Mouse (Mus musculus) forebrain, postnatal 0 days (tissue): Measurements from ENCODE around the gene Med29. TPM values are rescaled to one million over a fixed set of nuclear protein-coding genes. Genes with fewer than 3 reads are reported as not detected.

ENCODE experiments used
- ATAC-seq: fragments of 200-750 bp; cut with Nextera tagmentation; 2 replicates; pipeline ENCODE4 v1.8.0; 2017; ENCODE audit warnings: mild to moderate bottlenecking, moderate library complexity
- DNase-seq: peaks from one replicate; pipeline ENCODE4 v3.0.0-alpha.2; 2015
- H3K27ac ChIP-seq: fragments of 300-500 bp; sonication (generic); 2 replicates; pipeline ENCODE4 v1.5.1; 2014; ENCODE audit warnings: low read depth, mild to moderate bottlenecking, antibody characterized with exemption, low read length, moderate library complexity, mixed read lengths
- H3K27me3 ChIP-seq: fragments of 300-500 bp; sonication (generic); 2 replicates; pipeline ENCODE4 v1.6.1; 2014; ENCODE audit warnings: mild to moderate bottlenecking, low read length, mixed read lengths; ENCODE audit not compliant: insufficient read depth
- H3K36me3 ChIP-seq: fragments of 300-500 bp; sonication (generic); 2 replicates; pipeline ENCODE4 v1.6.1; 2014; ENCODE audit warnings: mild to moderate bottlenecking, moderate library complexity; ENCODE audit not compliant: insufficient read depth
- H3K4me1 ChIP-seq: fragments of 300-500 bp; sonication (generic); 2 replicates; pipeline ENCODE4 v1.6.1; 2014; ENCODE audit warnings: antibody characterized with exemption; ENCODE audit not compliant: insufficient read depth
- H3K4me2 ChIP-seq: fragments of 300-500 bp; sonication (generic); 2 replicates; pipeline ENCODE4 v1.6.1; 2014; ENCODE audit warnings: low read depth, mild to moderate bottlenecking, moderate library complexity
- H3K4me3 ChIP-seq: fragments of 300-500 bp; sonication (generic); 2 replicates; pipeline ENCODE4 v1.5.1; 2014; ENCODE audit warnings: low read depth, low read length, mixed read lengths
- H3K9ac ChIP-seq: fragments of 300-500 bp; sonication (generic); 2 replicates; pipeline ENCODE4 v1.6.1; 2014; ENCODE audit warnings: mild to moderate bottlenecking
- H3K9me3 ChIP-seq: fragments of 300-500 bp; sonication (generic); 2 replicates; pipeline ENCODE4 v1.6.1; 2016; ENCODE audit warnings: low read length
- CTCF ChIP-seq: sonication (generic); IDR thresholded peaks from 2 replicates; pipeline ENCODE4 v1.5.1; 2016; ENCODE audit warnings: antibody characterized with exemption, control low read depth, low read depth
- WGBS: fragments of 180-500 bp; shearing (Covaris S2); extraction: QIAGEN DNeasy Blood & Tissue Kit; methylation state at CpG from one replicate; pipeline ENCODE4 v1.1.7; 2014; 5-methylcytosine and 5-hydroxymethylcytosine counted together
- polyA plus RNA-seq: library from polyadenylated mRNA; unstranded; fragments of >200 nt; fragmentation: Nextera tagmentation; extraction: Ambion mirVana; gene quantifications from 2 replicates; pipeline ENCODE4 v1.2.1, GENCODE M21; 2015
- total RNA-seq: library from RNA; depleted of rRNA; stranded (reverse); fragments of >200 nt; gene quantifications from 2 replicates; pipeline ENCODE4 v1.2.3, GENCODE M21; 2014

The Med29 gene
- total and polyA plus RNA-seq, 2 experiments from 2014 or later: 35.1 to 39.2 TPM

- Histone ChIP-seq H3K4me2 (peak overlapping the region; percentile 45), H3K36me3 (peaks cover 5% of the 10 kb centered on the region), H3K4me3 (peak overlapping the region; percentile 17; the same call in 1 of the 2 replicates), H3K9me3 (no peaks in the 10 kb centered on the region), H3K4me1 (peaks cover 21% of the 10 kb centered on the region), H3K27me3 (peaks cover 4% of the 10 kb centered on the region; the same call in 1 of the 2 replicates), H3K9ac (peak overlapping the region; percentile 41), H3K27ac (peak overlapping the region; percentile 72)
- DNase-seq (peak; percentile 26), ATAC-seq (peak; percentile 12)
- TF ChIP-seq CTCF: no peak
- WGBS: 9% methylated on average over 30 of the region's 30 CpGs
Observed at GRCm38 (mm10) chr7:28381017-28381790, 11.3 kb downstream of the Med29 start.

GRCm38 (mm10) chr7:28380237-28381016 is 12.1 kb downstream of the Med29 start, which contains the start of gene Zfp36:
Gene Zfp36, minus strand, starts transcription at chr7:28380253.
- no peak for TF ChIP-seq CTCF
- Histone ChIP-seq H3K9me3 (no peaks in the 10 kb centered on the region), H3K9ac (peak within 1 kb of the TSS; percentile 70), H3K4me3 (peak within 1 kb of the TSS; percentile 59), H3K27me3 (peaks cover 4% of the 10 kb centered on the region; the same call in 1 of the 2 replicates), H3K36me3 (no peaks in the 10 kb centered on the region), H3K27ac (peak within 1 kb of the TSS; percentile 79), H3K4me2 (peak within 1 kb of the TSS; percentile 90), H3K4me1 (peaks cover 23% of the 10 kb centered on the region)
- no peak for ATAC-seq
- DNase-seq: no peak
- WGBS: 57% methylated on average over 17 of the region's 17 CpGs

GRCm38 (mm10) chr7:28378769-28379651 is 13.5 kb downstream of the Med29 start:
- ATAC-seq: peak; percentile 64
- no peaks in the 10 kb centered on the region for H3K36me3 ChIP-seq
- peaks cover 23% of the 10 kb centered on the region for H3K4me1 ChIP-seq
- peak; percentile 10; the same call in 1 of the 2 replicates for TF ChIP-seq CTCF
- peak overlapping the region; percentile 59 for H3K4me3 ChIP-seq
- 2% methylated on average over 52 of the region's 53 CpGs for WGBS
- peaks cover 4% of the 10 kb centered on the region; the same call in 1 of the 2 replicates for H3K27me3 ChIP-seq
- DNase-seq: peak; percentile 84
- peak overlapping the region; percentile 79 for H3K27ac ChIP-seq
- H3K9ac ChIP-seq: peak overlapping the region; percentile 70
- H3K9me3 ChIP-seq: no peaks in the 10 kb centered on the region
- peak overlapping the region; percentile 90 for H3K4me2 ChIP-seq

GRCm38 (mm10) chr7:28378066-28378690 is 14.3 kb downstream of the Med29 start:
- peaks cover 23% of the 10 kb centered on the region for H3K4me1 ChIP-seq
- H3K4me2 ChIP-seq: peak overlapping the region; percentile 90
- WGBS: 54% methylated on average over 32 of the region's 32 CpGs
- H3K9me3 ChIP-seq: no peaks in the 10 kb centered on the region
- no peak overlapping the region for H3K27ac ChIP-seq
- DNase-seq (no peak), ATAC-seq (no peak)
- H3K4me3 ChIP-seq: peak overlapping the region; percentile 59
- peak overlapping the region; percentile 70 for H3K9ac ChIP-seq
- H3K27me3 ChIP-seq: peaks cover 4% of the 10 kb centered on the region; the same call in 1 of the 2 replicates
- no peak for TF ChIP-seq CTCF
- H3K36me3 ChIP-seq: no peaks in the 10 kb centered on the region

GRCm38 (mm10) chr7:28377190-28378065 is 15.1 kb downstream of the Med29 start:
- no peak overlapping the region for H3K27ac ChIP-seq
- H3K4me1 ChIP-seq: peaks cover 23% of the 10 kb centered on the region
- peak overlapping the region; percentile 59; the same call in 1 of the 2 replicates for H3K4me3 ChIP-seq
- H3K9ac ChIP-seq: 0 out of 2 replicates have a peak overlapping the region, but pooled peaks have one; percentile 70
- H3K4me2 ChIP-seq: peak overlapping the region; percentile 90
- no peak for DNase-seq
- ATAC-seq: no peak
- H3K36me3 ChIP-seq: no peaks in the 10 kb centered on the region
- TF ChIP-seq CTCF: no peak
- 84% methylated on average over 18 of the region's 18 CpGs for WGBS
- peaks cover 4% of the 10 kb centered on the region; the same call in 1 of the 2 replicates for H3K27me3 ChIP-seq
- no peaks in the 10 kb centered on the region for H3K9me3 ChIP-seq
